Mouse (Mus musculus): ENCODE measurements around the gene Tub.

GRCm38 (mm10) chr7:108993230-108993629 lies 43.1 kb downstream of the Tub start:
- TF ChIP-seq CTCF (IDR thresholded peaks at IDR 0.05; ENCODE audit: control insufficient read depth, insufficient read depth, insufficient read length): no peak
- TF ChIP-seq MYOD1 (IDR thresholded peaks at IDR 0.05; ENCODE audit: control insufficient read depth, insufficient read length, low read depth): no peak
- TF ChIP-seq USF1 (IDR thresholded peaks at IDR 0.05; ENCODE audit: low read depth): no peak
- TF ChIP-seq MAX (IDR thresholded peaks at IDR 0.05): no peak
- no peak for TF ChIP-seq CEBPB (IDR thresholded peaks at IDR 0.05; ENCODE audit: low read depth)
- no peak for TF ChIP-seq MYOG (IDR thresholded peaks at IDR 0.05; ENCODE audit: control insufficient read depth, extremely low read depth, insufficient read length)
- TF ChIP-seq FOSL1 (IDR thresholded peaks at IDR 0.05; ENCODE audit: insufficient read depth, low read length, poor library complexity, severe bottlenecking): no peak

All from C2C12 (cell line).